Mouse (Mus musculus) mammary gland, adult 2 months (tissue): ENCODE measurements around the gene Adra2a. TPM values are rescaled to one million over a fixed set of nuclear protein-coding genes. Genes with fewer than 3 reads are reported as not detected.

Source experiments
- polyA plus RNA-seq: library from polyadenylated mRNA; depleted of rRNA; stranded (reverse); fragments of >200 nt; gene quantifications from 2 replicates; pipeline ENCODE4 v1.2.3, GENCODE M21; 2012; ENCODE audit warnings: low replicate concordance; rRNA removed

Adra2a gene
- polyA plus RNA-seq: 6.4 and 10.8 TPM in 2 replicates

DNA sequence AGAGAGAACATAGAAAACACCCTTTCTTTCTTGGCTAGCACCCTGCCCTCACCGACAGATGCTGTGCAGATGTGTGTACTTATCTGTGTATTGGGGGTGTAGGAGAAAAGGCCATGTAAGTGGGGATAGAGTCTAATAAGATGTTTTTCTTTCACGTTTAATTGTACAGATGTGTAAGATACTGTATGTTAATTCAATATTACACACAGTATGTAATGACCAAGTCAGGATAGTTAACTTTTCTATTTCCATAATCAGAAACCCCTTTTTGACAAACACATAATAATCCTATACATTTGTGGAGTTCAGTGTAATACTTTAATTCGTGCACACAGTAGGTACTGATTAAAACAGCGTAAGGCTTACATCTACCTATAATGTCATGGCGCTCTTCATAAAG lies at the start of gene Adra2a:
Gene Adra2a, plus strand, starts transcription at position 301 of the 400 bp plus-strand sequence.

Other genes starting within 250 kb of the Adra2a start
- gene Pdcd4, start 151.9 kb upstream of the Adra2a start, polyA plus RNA-seq: 6.8 and 9.5 TPM in 2 replicates
- gene Shoc2, start 99.8 kb upstream of the Adra2a start, polyA plus RNA-seq: 8.7 and 29.4 TPM in 2 replicates
- 3.1 and 9.0 TPM in 2 replicates for gene Bbip1, start 99.5 kb upstream of the Adra2a start, polyA plus RNA-seq